Mouse (Mus musculus) cerebellum, adult 2 months (tissue): ENCODE measurements at regions not wholly inside any gene's neighbourhood (a gene's known extent, or its start where the extent isn't known, plus 50 kb on each side); places are given as distances from the start of the nearest gene placed in this dataset.

Source experiments
- CTCF ChIP-seq: fragments of 200-500 bp; IDR thresholded peaks from 2 replicates; pipeline ENCODE4 v1.5.1; 2011; ENCODE audit warnings: low read depth, mild to moderate bottlenecking, control low read depth, low read length, moderate library complexity, borderline replicate concordance; ENCODE audit not compliant: insufficient read depth
- POLR2A ChIP-seq: fragments of 200-500 bp; IDR thresholded peaks from 2 replicates; pipeline ENCODE4 v1.6.1; 2011; ENCODE audit warnings: low read length, control low read depth, borderline replicate concordance; ENCODE audit not compliant: insufficient read depth

DNA sequence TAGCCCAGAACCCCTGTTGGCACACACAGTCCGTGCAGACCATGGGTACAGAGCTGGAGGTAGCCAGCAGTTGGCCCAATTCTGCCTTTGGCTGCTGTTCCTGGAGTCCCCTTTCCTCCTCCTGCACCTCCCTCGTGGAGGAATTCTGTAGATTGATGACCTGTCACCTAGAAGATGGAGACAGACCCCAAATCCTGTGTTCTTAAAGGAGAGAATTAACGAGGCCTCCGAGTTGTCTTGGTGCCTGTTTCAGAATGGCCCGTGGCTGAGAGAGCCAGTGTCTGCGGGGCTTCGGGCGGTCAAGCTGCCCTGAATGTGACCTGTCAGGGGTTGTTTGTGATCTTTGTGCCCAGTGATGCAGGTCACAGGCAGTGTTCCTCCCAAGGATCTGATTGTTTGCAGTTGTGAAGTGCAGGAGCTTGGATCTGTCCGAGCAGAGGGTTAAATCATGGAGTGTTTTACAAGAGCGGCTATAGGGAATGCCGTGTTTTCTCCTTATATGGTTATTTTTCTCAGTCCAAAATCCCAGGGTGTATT lies 400.9 kb downstream of the Ccdc171 start:
- TF ChIP-seq CTCF = no peak
- no peak for TF ChIP-seq POLR2A
